Mouse (Mus musculus) lung, postnatal 10 days (tissue): ENCODE measurements around the gene Prlr.

Source experiments
- DNase-seq: peaks from one replicate; pipeline ENCODE4 v3.0.0; 2021

Gene Prlr

GRCm38 (mm10) chr15:10177083-10177482, at the start of gene Prlr:
Gene Prlr (plus strand): TSS chr15:10177238.
- DNase-seq, result no peak

- DNase-seq, result no peak
Measured at GRCm38 (mm10) chr15:10133781-10134180, 43.3 kb upstream of the Prlr start.

- no peak for DNase-seq
Measured at GRCm38 (mm10) chr15:10134889-10135288, 42.1 kb upstream of the Prlr start.

- DNase-seq, result no peak
Measured at GRCm38 (mm10) chr15:10144520-10144919, 32.5 kb upstream of the Prlr start.

GRCm38 (mm10) chr15:10148196-10148595, 28.8 kb upstream of the Prlr start:
- no peak for DNase-seq

GRCm38 (mm10) chr15:10160663-10161062, 16.4 kb upstream of the Prlr start:
- no peak for DNase-seq

- no peak for DNase-seq
Measured at GRCm38 (mm10) chr15:10175078-10175477, 2.0 kb upstream of the Prlr start.

- no peak for DNase-seq
Measured at GRCm38 (mm10) chr15:10175656-10176055, 1.4 kb upstream of the Prlr start.

GRCm38 (mm10) chr15:10177519-10178130, 587 bp downstream of the Prlr start:
- DNase-seq, result peak; percentile 4

- DNase-seq, result no peak
Measured at GRCm38 (mm10) chr15:10178131-10178566, 1.1 kb downstream of the Prlr start.

- no peak for DNase-seq
Measured at GRCm38 (mm10) chr15:10180694-10181093, 3.7 kb downstream of the Prlr start.

- DNase-seq, result no peak
Measured at GRCm38 (mm10) chr15:10192101-10192630, 15.1 kb downstream of the Prlr start.

GRCm38 (mm10) chr15:10200991-10201390, 24.0 kb downstream of the Prlr start:
- DNase-seq, result no peak

- no peak for DNase-seq
Measured at GRCm38 (mm10) chr15:10202504-10203302, 25.7 kb downstream of the Prlr start.

- no peak for DNase-seq
Measured at GRCm38 (mm10) chr15:10210261-10210770, 33.3 kb downstream of the Prlr start.

GRCm38 (mm10) chr15:10211992-10212391, 35.0 kb downstream of the Prlr start:
- no peak for DNase-seq

GRCm38 (mm10) chr15:10213213-10213612, 36.2 kb downstream of the Prlr start:
- no peak for DNase-seq

- no peak for DNase-seq
Measured at GRCm38 (mm10) chr15:10213710-10214109, 36.7 kb downstream of the Prlr start.

- DNase-seq, result no peak
Measured at GRCm38 (mm10) chr15:10215719-10216118, 38.7 kb downstream of the Prlr start.

GRCm38 (mm10) chr15:10216189-10216588, 39.2 kb downstream of the Prlr start:
- no peak for DNase-seq

GRCm38 (mm10) chr15:10223614-10224155, 46.6 kb downstream of the Prlr start:
- no peak for DNase-seq

- DNase-seq, result no peak
Measured at GRCm38 (mm10) chr15:10225701-10226100, 48.7 kb downstream of the Prlr start.

- DNase-seq, result no peak
Measured at GRCm38 (mm10) chr15:10228636-10229035, 51.6 kb downstream of the Prlr start.

- DNase-seq, result no peak
Measured at GRCm38 (mm10) chr15:10235977-10236376, 58.9 kb downstream of the Prlr start.
